Mouse (Mus musculus) ES-E14 (cell line): ENCODE data around the gene Rad9a.

Experiments used
- CHD2 ChIP-seq: IDR thresholded peaks from 2 replicates; pipeline ENCODE4 v1.6.1; 2014; ENCODE audit warnings: mild to moderate bottlenecking, low read depth, low read length, inconsistent platforms
- HCFC1 ChIP-seq: IDR thresholded peaks from 2 replicates; pipeline ENCODE4 v1.6.1; 2012; ENCODE audit warnings: low read length, inconsistent platforms, borderline replicate concordance; ENCODE audit not compliant: insufficient read depth
- MAFK ChIP-seq: IDR thresholded peaks from 2 replicates; pipeline ENCODE4 v1.6.1; 2014; ENCODE audit warnings: mild to moderate bottlenecking, low read depth, low read length, inconsistent platforms; ENCODE audit not compliant: insufficient read depth
- ZC3H11A ChIP-seq: IDR thresholded peaks from 2 replicates; pipeline ENCODE4 v1.6.1; 2012; ENCODE audit warnings: low read depth, mild to moderate bottlenecking, inconsistent platforms, low read length, borderline replicate concordance

DNA sequence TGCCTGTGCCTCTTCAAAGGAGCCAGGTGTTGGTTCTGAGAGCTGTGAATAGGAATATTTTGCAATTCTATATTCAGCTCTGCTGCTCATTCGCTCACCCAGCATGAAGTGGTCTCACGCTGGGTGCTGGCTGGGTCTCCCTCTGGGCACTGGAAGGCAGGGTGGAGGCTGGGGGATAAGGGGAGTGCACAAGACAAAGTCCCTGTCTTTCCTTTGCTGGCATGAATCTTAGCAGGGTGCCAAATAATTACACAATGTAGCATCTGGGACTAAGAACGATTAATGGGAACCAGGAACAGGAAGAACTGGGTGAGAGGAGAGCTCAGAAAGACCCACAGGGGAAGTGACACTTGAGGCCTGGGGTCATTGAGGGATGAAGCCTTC lies 54.4 kb downstream of the Rad9a start:
- no peak for TF ChIP-seq ZC3H11A
- TF ChIP-seq CHD2, result no peak
- no peak for TF ChIP-seq HCFC1
- TF ChIP-seq MAFK, result no peak
